Mouse (Mus musculus) thymus, postnatal 4 days (tissue): Measurements from ENCODE around the gene Rab1a.

Source experiments
- DNase-seq: peaks from one replicate; pipeline ENCODE4 v3.0.0; 2021

Gene Rab1a

GRCm38 (mm10) chr11:20248840-20249239, 47.6 kb downstream of the Rab1a start:
- no peak for DNase-seq

GRCm38 (mm10) chr11:20249296-20250110, 48.3 kb downstream of the Rab1a start, which contains the start of gene Cep68:
TSS of gene Cep68 (minus strand) at chr11:20249429.
- peak; percentile 93 for DNase-seq

GRCm38 (mm10) chr11:20250476-20251178, 49.4 kb downstream of the Rab1a start:
- no peak for DNase-seq

- DNase-seq = no peak
These were observed 51.9 kb downstream of the Rab1a start for GRCm38 (mm10) chr11:20253088-20253487.

GRCm38 (mm10) chr11:20254791-20255190, 53.6 kb downstream of the Rab1a start:
- DNase-seq = no peak

- no peak for DNase-seq
These were observed 61.6 kb downstream of the Rab1a start for GRCm38 (mm10) chr11:20262628-20263380.

- no peak for DNase-seq
These were observed 68.7 kb downstream of the Rab1a start for GRCm38 (mm10) chr11:20269885-20270284.

GRCm38 (mm10) chr11:20275974-20276373, 74.7 kb downstream of the Rab1a start:
- DNase-seq = no peak
